Mouse (Mus musculus) macrophage (primary cell): Measurements from ENCODE around the gene Ppm1h. TPM values are rescaled to one million over a fixed set of nuclear protein-coding genes. Genes with fewer than 3 reads are reported as not detected.

Experiments
- H3K27ac ChIP-seq: fragments of 350-480 bp; formaldehyde crosslinking; 2 replicates; pipeline ENCODE4 v1.9.0; 2021
- H3K36me3 ChIP-seq: fragments of 350-480 bp; formaldehyde crosslinking; 2 replicates; pipeline ENCODE4 v1.9.0; 2021; ENCODE audit errors: inconsistent target
- H3K4me3 ChIP-seq: fragments of 350-480 bp; formaldehyde crosslinking; 2 replicates; pipeline ENCODE4 v1.9.0; 2021; ENCODE audit errors: inconsistent target
- H3K79me2 ChIP-seq: fragments of 350-480 bp; formaldehyde crosslinking; 2 replicates; pipeline ENCODE4 v1.9.0; 2021; ENCODE audit errors: inconsistent target
- WGBS: methylation state at CpG from one replicate; pipeline ENCODE4 v1.1.7; 2026; ENCODE audit warnings: inconsistent platforms; ENCODE audit not compliant: missing documents; 5-methylcytosine and 5-hydroxymethylcytosine counted together
- polyA plus RNA-seq: library from polyadenylated mRNA; stranded (reverse); fragments of 250-400 nt; gene quantifications from 3 replicates; pipeline ENCODE4 v1.2.4, GENCODE M21; 2018; ENCODE audit warnings: inconsistent platforms

The Ppm1h gene
- polyA plus RNA-seq, 1 experiment from 2014 or later: 53.1 TPM

DNA sequence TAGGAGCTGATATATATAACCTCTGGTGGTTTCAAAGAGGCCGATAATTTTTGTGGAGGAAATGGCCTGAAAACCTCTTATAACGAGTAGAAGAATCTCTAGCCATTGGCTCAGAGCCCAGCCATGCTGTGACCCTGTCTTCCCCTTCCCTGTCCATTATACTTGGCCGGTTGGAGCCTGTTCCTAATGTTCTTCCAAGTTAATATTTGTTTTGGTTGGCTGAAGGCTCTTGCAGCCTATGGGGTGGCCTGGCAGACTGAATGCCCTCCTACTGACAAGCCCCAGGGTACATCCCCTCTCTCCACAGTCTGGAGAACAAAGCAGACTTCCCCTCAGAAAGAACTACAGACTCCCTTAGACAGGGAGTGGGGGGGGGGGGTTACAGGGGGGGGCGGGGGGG, 104.2 kb downstream of the Ppm1h start:
- H3K27ac ChIP-seq: no peak overlapping the region
- WGBS: 63% methylated on average over 3 of the region's 4 CpGs
- H3K79me2 ChIP-seq: peaks cover 56% of the 10 kb centered on the region; the same call in 1 of the 2 replicates
- peaks cover 45% of the 10 kb centered on the region; the same call in 1 of the 2 replicates for H3K36me3 ChIP-seq
- H3K4me3 ChIP-seq: no peak overlapping the region

DNA sequence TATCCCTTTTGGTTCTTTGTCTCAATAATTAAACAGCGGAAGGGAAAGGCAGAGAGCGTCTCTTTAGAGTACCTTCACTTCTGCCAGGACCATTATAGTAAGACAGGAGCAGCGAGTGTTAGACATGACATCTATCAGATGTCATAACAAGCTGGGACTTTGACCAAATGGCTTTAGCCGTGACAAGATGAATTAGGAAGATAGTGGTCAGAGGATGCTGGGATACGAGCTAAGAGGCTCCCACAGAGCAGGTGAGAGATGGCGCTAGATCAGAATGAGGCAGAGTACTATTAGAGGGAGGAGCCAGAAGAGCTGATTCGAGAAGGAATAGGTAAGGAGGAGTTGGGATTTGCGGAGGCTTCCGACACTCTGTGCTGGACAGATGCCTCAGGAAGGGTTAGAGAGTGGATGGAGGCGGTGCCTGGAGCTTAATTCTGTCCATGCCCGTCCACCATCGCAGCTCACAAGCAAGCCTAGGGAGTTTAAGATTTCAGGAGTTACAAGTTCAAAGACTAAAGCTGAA, 111.1 kb downstream of the Ppm1h start:
- WGBS: 97% methylated on average over 12 of the region's 12 CpGs
- Histone ChIP-seq H3K4me3 (no peak overlapping the region), H3K27ac (no peak overlapping the region), H3K79me2 (peaks cover 29% of the 10 kb centered on the region; the same call in 1 of the 2 replicates), H3K36me3 (peaks cover 21% of the 10 kb centered on the region; the same call in 1 of the 2 replicates)

DNA sequence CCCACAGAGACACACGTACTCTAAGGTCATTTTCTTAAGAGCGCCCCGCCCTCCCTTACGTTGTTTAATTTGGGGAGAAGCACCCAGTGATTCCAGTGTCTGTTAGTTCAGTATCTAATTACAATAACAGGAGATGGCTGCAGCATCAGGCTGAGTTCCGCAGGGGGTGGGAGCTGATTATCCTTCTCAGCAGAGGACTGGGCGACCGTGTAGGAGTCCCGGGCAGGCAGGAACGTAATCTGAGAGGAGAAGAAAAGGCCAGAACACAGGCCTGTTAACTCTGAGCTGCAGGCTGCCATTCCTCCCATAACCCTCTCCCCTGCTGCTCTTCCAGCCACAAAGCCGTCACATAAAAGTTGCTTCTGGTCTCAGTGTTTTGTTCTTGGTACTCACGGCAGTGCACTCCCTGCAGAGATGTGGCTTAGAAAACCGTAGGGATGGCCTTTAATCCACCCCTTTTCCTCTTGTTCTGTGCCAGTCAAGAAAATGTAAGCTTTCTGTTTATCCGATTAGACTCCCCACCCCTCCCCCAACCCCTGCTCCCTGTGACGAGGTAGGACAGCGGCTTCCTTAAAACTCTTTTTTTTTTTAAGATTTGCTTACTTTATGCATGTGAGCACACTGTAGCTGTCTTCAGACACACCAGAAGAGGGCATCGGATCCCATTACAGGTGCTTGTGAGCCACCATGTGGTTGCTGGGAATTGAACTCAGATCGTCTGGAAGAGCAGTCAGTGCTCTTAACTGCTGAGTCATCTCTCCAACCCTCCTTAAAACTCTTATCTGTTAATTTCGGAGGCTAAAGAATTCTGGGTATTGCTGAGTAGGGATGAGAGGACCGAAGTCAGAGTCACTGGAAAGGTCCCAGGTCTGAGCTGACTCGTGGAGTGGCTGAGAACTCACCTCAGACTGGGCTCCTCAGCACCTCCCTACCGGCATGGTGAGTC, 113.7 kb downstream of the Ppm1h start:
- WGBS: 42% methylated on average over 20 of the region's 21 CpGs
- no peak overlapping the region for H3K27ac ChIP-seq
- peaks cover 5% of the 10 kb centered on the region; the same call in 1 of the 2 replicates for H3K36me3 ChIP-seq
- H3K4me3 ChIP-seq: no peak overlapping the region
- H3K79me2 ChIP-seq: peaks cover 40% of the 10 kb centered on the region; the same call in 1 of the 2 replicates

DNA sequence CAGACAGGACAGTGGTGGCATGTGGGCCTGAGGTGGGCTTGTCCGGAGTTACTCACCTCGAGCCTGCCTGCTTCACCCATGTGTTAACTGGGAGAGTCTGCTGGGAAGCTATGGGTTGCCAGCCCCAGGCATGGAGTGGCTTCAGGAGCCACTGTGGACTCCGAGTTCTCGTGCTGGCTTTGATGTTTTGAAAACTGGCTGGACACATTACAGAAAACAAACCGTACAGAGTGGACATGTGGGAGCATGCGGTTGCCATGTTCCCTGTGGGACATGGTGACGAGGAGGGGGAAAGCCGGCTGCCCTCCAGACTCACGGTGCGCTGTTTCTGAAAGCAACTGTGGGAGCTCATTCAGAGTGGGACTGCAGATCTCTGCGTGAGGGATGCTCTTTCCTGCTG, 114.6 kb downstream of the Ppm1h start:
- 72% methylated on average over 11 of the region's 11 CpGs for WGBS
- Histone ChIP-seq H3K36me3 (no peaks in the 10 kb centered on the region), H3K79me2 (peaks cover 45% of the 10 kb centered on the region; the same call in 1 of the 2 replicates), H3K4me3 (no peak overlapping the region), H3K27ac (no peak overlapping the region)

DNA sequence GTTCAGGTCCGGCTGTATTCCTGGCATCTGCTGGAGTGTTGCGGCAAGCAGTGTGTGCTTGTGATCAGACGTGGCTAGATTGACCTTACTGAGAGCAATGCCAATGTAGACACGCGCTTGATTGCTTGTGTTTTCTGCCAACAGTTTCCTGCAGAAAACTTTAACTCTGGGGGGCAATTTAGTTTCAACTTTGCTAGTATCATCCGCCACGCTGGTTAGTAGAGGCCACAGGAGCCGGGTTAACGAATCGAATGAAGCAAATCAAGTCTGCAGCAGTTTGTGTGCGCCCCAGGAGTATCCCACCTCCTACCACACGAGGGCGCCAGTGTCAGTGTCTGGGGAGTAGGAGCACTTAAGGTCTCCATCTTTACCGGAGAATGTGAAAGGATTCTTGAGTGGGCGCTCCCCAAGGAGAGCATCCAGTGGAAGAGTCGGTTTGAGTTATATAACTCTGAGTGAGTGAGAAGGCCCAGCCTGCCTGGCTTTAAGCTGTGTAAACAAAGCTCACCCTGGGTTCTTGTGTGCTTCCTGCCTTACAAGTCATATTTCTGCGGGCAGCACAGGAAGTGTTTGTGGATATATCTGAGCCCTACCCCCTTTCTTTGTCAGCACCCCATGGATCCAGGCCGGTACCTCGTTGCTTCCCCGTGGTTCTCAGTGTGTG, 115.8 kb downstream of the Ppm1h start:
- 8% methylated on average over 20 of the region's 20 CpGs for WGBS
- H3K36me3 ChIP-seq: no peaks in the 10 kb centered on the region
- peak overlapping the region; percentile 65 for H3K27ac ChIP-seq
- H3K4me3 ChIP-seq: peak overlapping the region; percentile 33
- peaks cover 53% of the 10 kb centered on the region; the same call in 1 of the 2 replicates for H3K79me2 ChIP-seq

DNA sequence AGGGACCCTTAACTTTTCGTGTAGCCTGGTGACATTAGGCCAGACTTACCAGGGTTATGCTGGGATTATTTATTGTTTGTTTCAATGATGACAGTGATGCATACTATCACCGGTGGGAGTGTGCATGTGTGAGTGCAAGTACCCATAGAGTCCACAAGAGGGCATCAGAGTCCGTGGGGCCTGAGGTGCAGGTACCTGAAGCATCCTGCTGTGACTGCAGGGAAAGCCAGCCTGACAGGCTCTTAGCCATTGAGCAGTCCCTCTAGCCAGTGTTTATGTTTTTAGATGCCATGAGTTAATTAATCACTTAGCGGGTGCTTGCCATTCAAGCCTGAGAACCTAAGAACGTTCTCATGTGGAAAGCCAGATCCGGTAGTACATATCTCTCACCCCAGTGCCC, 119.4 kb downstream of the Ppm1h start:
- 98% methylated on average over 6 of the region's 6 CpGs for WGBS
- 0 out of 2 replicates have a peak, but pooled peaks cover 6% of the 10 kb centered on the region for H3K36me3 ChIP-seq

DNA sequence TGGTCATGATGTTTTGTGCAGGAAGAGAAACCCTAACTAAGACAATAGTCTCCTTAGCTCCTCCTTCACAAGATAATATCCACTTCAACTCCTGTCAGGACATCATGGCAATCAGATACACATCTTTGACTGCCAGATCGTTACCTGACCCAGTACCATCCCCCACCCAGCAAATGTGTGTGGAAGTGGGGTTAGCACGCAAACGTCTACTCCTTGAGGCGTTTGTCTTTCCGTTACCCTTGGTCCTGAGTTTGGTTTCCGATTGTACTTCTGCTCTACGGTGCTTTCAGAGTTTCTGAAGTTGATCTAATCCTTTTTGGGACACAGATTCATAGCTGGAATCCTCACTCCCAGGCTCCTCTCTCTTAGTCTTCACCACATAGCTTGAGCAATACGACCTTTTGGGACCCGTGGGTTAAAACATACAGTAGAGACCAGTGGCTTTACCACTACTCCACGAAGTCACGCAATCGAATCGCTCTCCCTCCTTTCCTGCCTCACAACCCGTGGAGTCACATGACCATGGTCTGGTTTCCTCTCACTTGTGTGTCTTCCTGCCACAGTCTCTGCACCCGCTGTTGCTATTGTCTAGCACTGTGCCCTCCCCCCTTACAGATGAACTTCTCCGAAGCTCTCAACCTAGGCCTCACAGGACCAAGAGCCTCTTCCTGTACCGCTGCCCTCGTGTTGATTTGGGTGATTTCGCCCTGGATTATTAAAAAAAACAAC, 121.6 kb downstream of the Ppm1h start:
- H3K79me2 ChIP-seq: peaks cover 77% of the 10 kb centered on the region; the same call in 1 of the 2 replicates
- WGBS: 5% methylated on average over 19 of the region's 19 CpGs
- no peak overlapping the region for H3K4me3 ChIP-seq
- H3K36me3 ChIP-seq: 0 out of 2 replicates have a peak, but pooled peaks cover 9% of the 10 kb centered on the region
- peak overlapping the region; percentile 81 for H3K27ac ChIP-seq

More for the DNA sequence above, 119.4 kb downstream of the Ppm1h start:
- peaks cover 69% of the 10 kb centered on the region; the same call in 1 of the 2 replicates for H3K79me2 ChIP-seq
- no peak overlapping the region for H3K4me3 ChIP-seq
- no peak overlapping the region for H3K27ac ChIP-seq

DNA sequence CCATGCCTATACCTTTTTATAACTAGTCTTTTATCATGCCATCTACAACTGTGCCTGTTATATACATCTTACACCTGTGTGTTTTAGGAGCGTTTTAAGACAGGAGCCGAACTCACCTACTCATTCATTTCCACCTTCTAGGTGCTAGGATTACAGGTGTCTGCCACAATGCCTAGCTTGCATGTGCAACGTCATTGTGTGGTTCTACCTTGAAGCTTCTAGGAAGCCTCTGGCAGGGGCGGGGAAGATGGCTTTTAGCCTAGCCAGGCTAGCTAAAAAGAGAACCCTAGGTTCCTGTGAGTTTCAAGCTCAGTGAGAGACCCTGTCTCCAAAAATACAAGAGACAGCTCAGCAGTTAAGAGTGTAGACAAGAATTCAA, 122.2 kb downstream of the Ppm1h start:
- H3K27ac ChIP-seq: peak overlapping the region; percentile 81
- peaks cover 77% of the 10 kb centered on the region; the same call in 1 of the 2 replicates for H3K79me2 ChIP-seq
- H3K4me3 ChIP-seq: no peak overlapping the region
- H3K36me3 ChIP-seq: 0 out of 2 replicates have a peak, but pooled peaks cover 9% of the 10 kb centered on the region
- 10% methylated on average over 4 of the region's 4 CpGs for WGBS

DNA sequence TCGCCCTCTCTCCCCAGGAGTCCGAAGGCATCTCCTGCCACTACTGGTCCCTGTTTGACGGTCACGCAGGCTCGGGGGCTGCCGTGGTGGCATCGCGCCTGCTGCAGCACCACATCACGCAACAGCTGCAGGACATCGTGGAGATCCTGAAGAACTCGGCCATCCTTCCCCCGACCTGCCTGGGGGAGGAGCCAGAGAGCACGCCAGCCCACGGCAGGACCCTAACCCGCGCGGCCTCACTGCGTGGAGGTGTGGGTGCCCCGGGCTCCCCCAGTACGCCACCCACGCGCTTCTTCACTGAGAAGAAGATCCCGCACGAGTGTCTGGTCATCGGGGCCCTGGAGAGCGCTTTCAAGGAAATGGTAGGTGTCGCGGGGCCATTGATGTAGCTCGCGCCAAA, 123.7 kb downstream of the Ppm1h start:
- Histone ChIP-seq H3K36me3 (0 out of 2 replicates have a peak, but pooled peaks cover 9% of the 10 kb centered on the region), H3K4me3 (no peak overlapping the region), H3K27ac (no peak overlapping the region), H3K79me2 (peaks cover 81% of the 10 kb centered on the region; the same call in 1 of the 2 replicates)
- WGBS: 78% methylated on average over 20 of the region's 30 CpGs

DNA sequence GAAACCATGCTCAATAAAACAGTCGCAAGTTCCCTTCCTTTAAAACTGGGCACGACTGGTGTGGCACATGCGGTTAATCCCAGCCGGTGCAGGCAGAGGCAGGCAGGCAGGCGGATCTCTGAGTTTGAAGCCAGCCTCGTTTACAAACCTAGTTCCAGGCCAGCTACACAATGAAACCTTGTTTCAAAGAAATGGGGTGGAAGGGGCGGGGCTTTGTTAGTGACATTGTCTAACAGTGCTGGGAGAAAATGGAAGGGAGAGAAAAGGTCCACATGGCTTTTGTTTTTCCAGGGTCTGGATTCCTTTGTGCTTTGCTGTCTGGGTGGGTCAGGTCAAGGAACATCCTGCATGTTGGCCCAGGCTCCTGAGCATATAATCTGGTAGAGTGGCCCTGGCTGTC, 124.3 kb downstream of the Ppm1h start:
- H3K79me2 ChIP-seq: peaks cover 81% of the 10 kb centered on the region
- 0 out of 2 replicates have a peak, but pooled peaks cover 9% of the 10 kb centered on the region for H3K36me3 ChIP-seq
- 84% methylated on average over 7 of the region's 7 CpGs for WGBS
- H3K4me3 ChIP-seq: no peak overlapping the region
- no peak overlapping the region for H3K27ac ChIP-seq

DNA sequence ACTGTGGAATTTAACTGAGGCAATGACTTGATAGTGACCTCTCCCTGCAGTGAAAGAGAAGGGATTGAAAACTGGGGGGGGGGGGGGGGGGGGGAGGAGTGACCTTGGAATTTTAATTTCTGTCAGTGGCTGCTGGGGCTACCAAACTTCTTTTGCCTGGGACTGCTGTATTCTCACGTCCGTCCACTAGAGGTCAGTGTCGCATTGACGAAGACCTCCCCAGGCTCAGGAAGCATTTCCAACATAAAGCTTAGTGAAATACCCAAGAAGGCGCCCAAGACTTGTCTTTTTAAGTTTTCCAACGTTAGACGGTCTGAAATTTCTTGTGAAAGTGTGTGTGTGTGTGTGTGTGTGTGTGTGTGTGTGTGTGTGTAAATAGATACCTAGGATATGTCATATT, 125.3 kb downstream of the Ppm1h start:
- Histone ChIP-seq H3K4me3 (no peak overlapping the region), H3K36me3 (0 out of 2 replicates have a peak, but pooled peaks cover 9% of the 10 kb centered on the region), H3K27ac (no peak overlapping the region), H3K79me2 (peaks cover 81% of the 10 kb centered on the region)
- 20% methylated on average over 3 of the region's 7 CpGs for WGBS

DNA sequence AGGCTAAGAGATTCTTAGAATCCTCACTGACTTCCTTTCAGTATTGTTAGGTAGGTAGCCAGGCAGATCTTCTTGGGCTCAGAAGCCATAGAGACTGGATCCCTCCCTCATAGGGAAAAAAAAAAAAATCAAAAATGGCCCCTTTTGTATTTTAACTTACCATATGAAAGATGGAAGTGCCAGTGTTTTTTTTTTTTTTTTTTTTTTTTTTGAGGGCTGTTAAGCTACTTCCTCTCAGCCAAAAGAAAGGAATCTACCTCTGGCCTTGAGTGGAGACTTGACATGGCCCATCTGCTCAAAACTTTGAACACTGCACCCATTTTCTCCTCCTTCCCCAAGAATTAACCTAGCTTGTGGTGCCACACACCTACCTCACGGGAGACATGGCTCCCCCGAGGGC, 127.3 kb downstream of the Ppm1h start:
- 46% methylated on average over 2 of the region's 2 CpGs for WGBS
- Histone ChIP-seq H3K79me2 (peaks cover 92% of the 10 kb centered on the region), H3K27ac (no peak overlapping the region), H3K36me3 (0 out of 2 replicates have a peak, but pooled peaks cover 15% of the 10 kb centered on the region), H3K4me3 (no peak overlapping the region)

DNA sequence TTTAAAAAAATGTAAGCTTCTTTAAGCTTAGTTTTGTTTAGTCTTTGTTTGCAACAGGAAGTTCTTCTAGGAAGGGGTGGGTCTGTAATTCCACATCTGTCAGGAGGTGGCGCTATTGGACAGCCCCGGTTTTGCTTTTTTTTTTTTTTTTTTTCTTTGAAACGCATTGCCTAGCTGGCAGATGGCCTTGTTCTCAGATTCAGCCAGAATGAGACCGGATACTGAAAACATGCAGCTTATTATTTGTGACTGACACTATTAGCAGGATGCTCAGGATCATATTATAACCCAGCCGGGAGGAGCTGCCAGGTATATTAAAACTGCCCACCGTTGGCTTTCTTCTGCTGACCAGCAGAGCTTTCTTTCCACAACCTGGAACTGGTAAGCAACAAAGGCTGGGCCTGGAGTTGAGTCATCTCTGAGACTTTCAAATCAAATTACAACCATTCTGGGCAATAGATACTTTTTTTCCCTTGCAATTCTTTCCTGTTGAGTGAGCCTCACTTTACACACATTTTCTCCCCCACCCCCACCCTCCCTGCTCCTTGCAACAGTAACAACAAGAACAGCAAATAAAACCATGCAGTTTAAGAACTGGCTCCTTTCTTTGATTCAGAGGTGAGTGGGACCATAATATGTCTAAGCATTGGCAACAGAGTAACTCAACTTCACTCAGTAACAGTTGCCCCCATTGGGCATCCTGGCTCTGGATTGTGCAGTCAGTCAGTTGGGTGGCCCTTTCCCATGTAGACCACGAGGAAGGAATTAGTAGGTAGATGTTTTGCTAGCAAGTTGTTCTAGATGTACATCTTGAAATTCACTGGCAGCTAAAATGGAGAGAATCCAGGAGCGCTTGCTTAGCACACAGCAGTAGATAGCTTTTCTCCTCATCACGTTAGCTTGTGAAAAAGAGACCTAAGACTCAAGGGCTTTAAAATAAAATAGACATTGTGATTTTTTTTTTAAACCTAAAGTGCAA, 128.9 kb downstream of the Ppm1h start:
- Histone ChIP-seq H3K4me3 (no peak overlapping the region), H3K27ac (no peak overlapping the region), H3K36me3 (peaks cover 15% of the 10 kb centered on the region; the same call in 1 of the 2 replicates), H3K79me2 (peaks cover 92% of the 10 kb centered on the region)
- WGBS: 39% methylated on average over 8 of the region's 9 CpGs
